In the genomic region with DNA sequence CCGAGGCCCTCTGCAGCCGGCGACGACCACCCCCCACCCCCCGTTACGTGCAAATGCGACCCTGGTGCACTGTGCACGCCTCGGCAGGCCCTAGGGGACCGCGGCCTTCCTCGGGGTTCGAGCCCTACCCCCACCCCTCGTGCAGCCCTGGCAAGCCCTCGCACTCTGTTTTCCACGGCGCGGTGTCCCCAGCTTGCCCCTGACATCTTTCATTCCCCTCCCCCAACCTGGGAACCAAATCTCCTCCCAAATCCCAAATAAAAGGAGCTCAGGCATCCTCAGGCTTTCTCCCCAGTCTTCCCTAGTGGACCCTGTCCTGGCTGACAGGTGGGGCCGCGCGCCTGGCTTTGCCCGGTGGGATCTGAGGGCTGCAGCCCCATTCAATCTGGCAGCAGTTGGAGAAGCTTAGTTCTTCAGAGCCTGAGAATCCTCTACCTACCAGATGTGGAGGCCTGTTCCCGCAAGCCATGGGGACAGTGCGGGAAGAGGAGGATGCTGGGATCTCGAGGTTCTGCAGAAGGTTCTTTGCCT, we compare ENCODE assay signal across 8 mouse cellular contexts. TPM values are rescaled to one million over a fixed set of nuclear protein-coding genes. Genes with fewer than 3 reads are reported as not detected.
DNase-seq lines count a peak whose midpoint lies in the region; ATAC-seq lines count a peak whose summit lies in the region.

Gene Dusp1, minus strand, starts transcription at position 478 of the 531 bp plus-strand sequence.

- peak within 1 kb of the TSS; percentile 97 for H3K4me2 ChIP-seq in forebrain, embryonic 13.5 days
- H3K4me2 ChIP-seq in hindbrain, embryonic 11.5 days (replicated peaks; ENCODE audit: low read depth, low read length) = peak within 1 kb of the TSS; percentile 95
- peak within 1 kb of the TSS; percentile 92 for H3K4me2 ChIP-seq in liver, embryonic 13.5 days
- H3K4me2 ChIP-seq in stomach, embryonic 15.5 days = peak within 1 kb of the TSS; percentile 81

- peak within 1 kb of the TSS; percentile 83 for H3K4me3 ChIP-seq in forebrain, embryonic 13.5 days
- H3K4me3 ChIP-seq in hindbrain, embryonic 11.5 days (ENCODE audit: low read depth, low read length) = peak within 1 kb of the TSS; percentile 71
- peak within 1 kb of the TSS; percentile 70 for H3K4me3 ChIP-seq in liver, embryonic 13.5 days (replicated peaks)
- H3K4me3 ChIP-seq in stomach, embryonic 15.5 days (replicated peaks) = peak within 1 kb of the TSS; percentile 67

- peaks cover 33% of the 10 kb centered on the region for H3K36me3 ChIP-seq in forebrain, embryonic 13.5 days (ENCODE audit: poor library complexity, severe bottlenecking)
- 0 out of 2 replicates have a peak, but pooled peaks cover 2% of the 10 kb centered on the region for H3K36me3 ChIP-seq in hindbrain, embryonic 11.5 days (ENCODE audit: control insufficient read depth, insufficient read depth, low read length)
- H3K36me3 ChIP-seq in liver, embryonic 13.5 days = peaks cover 24% of the 10 kb centered on the region
- H3K36me3 ChIP-seq in stomach, embryonic 15.5 days = no peaks in the 10 kb centered on the region; the same call in none of the 2 replicates

- H3K9me3 ChIP-seq in forebrain, embryonic 13.5 days (replicated peaks) = 0 out of 2 replicates have a peak, but pooled peaks cover 3% of the 10 kb centered on the region
- no peaks in the 10 kb centered on the region for H3K9me3 ChIP-seq in hindbrain, embryonic 11.5 days (ENCODE audit: control insufficient read depth, low read length)
- H3K9me3 ChIP-seq in liver, embryonic 13.5 days (replicated peaks) = 0 out of 2 replicates have a peak, but pooled peaks cover 3% of the 10 kb centered on the region
- H3K9me3 ChIP-seq in stomach, embryonic 15.5 days = no peaks in the 10 kb centered on the region

- peak within 1 kb of the TSS; percentile 94 for H3K9ac ChIP-seq in forebrain, embryonic 13.5 days
- peak within 1 kb of the TSS; percentile 90 for H3K9ac ChIP-seq in hindbrain, embryonic 11.5 days (ENCODE audit: low read depth, low read length)
- H3K9ac ChIP-seq in liver, embryonic 13.5 days = peak within 1 kb of the TSS; percentile 79
- H3K9ac ChIP-seq in stomach, embryonic 15.5 days = peak within 1 kb of the TSS; percentile 73

- H3K27ac ChIP-seq in forebrain, embryonic 13.5 days = peak within 1 kb of the TSS; percentile 69
- H3K27ac ChIP-seq in hindbrain, embryonic 11.5 days (ENCODE audit: low read depth, low read length) = peak within 1 kb of the TSS; percentile 70
- peak within 1 kb of the TSS; percentile 47 for H3K27ac ChIP-seq in liver, embryonic 13.5 days
- peak within 1 kb of the TSS; percentile 62 for H3K27ac ChIP-seq in stomach, embryonic 15.5 days

- DNase-seq in layer of hippocampus, adult 8-10 months (ENCODE audit: low spot score in 2 of 2) = no peak
- DNase-seq in layer of hippocampus, adult 11-12 months (ENCODE audit: low spot score) = no peak
- no peak for DNase-seq in hindbrain, embryonic 11.5 days (ENCODE audit: low spot score)
- no peak for DNase-seq in liver, embryonic 13.5 days
- DNase-seq in urinary bladder, postnatal 25 days (ENCODE audit: low spot score) = no peak

- no peaks in the 10 kb centered on the region for H3K27me3 ChIP-seq in forebrain, embryonic 13.5 days
- H3K27me3 ChIP-seq in hindbrain, embryonic 11.5 days (ENCODE audit: control insufficient read depth, insufficient read depth, low read length) = no peaks in the 10 kb centered on the region
- 0 out of 2 replicates have a peak, but pooled peaks cover 1% of the 10 kb centered on the region for H3K27me3 ChIP-seq in liver, embryonic 13.5 days
- no peaks in the 10 kb centered on the region for H3K27me3 ChIP-seq in stomach, embryonic 15.5 days (replicated peaks)

- peak; percentile 22 for ATAC-seq in activated CD4-positive, CD25-positive, alpha-beta regulatory T cell, adult 4 months
- peak; percentile 90 for ATAC-seq in forebrain, embryonic 13.5 days
- peak; percentile 91 for ATAC-seq in hindbrain, embryonic 11.5 days (ENCODE audit: low FRiP score)
- peak; percentile 58 for ATAC-seq in liver, embryonic 13.5 days (ENCODE audit: low read depth)
- peak; percentile 4; the same call in 1 of the 2 replicates for ATAC-seq in stomach, embryonic 15.5 days (ENCODE audit: insufficient read depth, low FRiP score, low read depth)

- H3K4me1 ChIP-seq in forebrain, embryonic 13.5 days = peaks cover 33% of the 10 kb centered on the region
- H3K4me1 ChIP-seq in hindbrain, embryonic 11.5 days (replicated peaks; ENCODE audit: control insufficient read depth, insufficient read depth, low read length) = peaks cover 16% of the 10 kb centered on the region
- H3K4me1 ChIP-seq in liver, embryonic 13.5 days (replicated peaks) = peaks cover 63% of the 10 kb centered on the region
- peaks cover 32% of the 10 kb centered on the region for H3K4me1 ChIP-seq in stomach, embryonic 15.5 days

- WGBS in forebrain, embryonic 13.5 days = 1% methylated on average over 25 of the region's 25 CpGs
- 1% methylated on average over 24 of the region's 25 CpGs for WGBS in hindbrain, embryonic 11.5 days
- WGBS in liver, embryonic 13.5 days (ENCODE audit: insufficient replicate concordance) = under 1% methylated on average over 25 of the region's 25 CpGs
- WGBS in stomach, embryonic 15.5 days = 1% methylated on average over 25 of the region's 25 CpGs

RNA-seq across cellular contexts. Expression of gene Dusp1, which starts in this region (rescaled TPM):
- 10 to 100 TPM; 13.6 to 22.6 (median 20.6) TPM for total RNA-seq in layer of hippocampus, adult 8-10 months (2022)
- polyA plus RNA-seq in activated CD4-positive, CD25-positive, alpha-beta regulatory T cell, adult 4 months (2017; shearing (Covaris generic)) = 10 to 100 TPM; 25.1 to 28.8 TPM
- polyA plus RNA-seq in forebrain, embryonic 13.5 days (2015; fragmentation: Nextera tagmentation; extraction: Ambion mirVana) = 39.4 and 40.2 TPM in 2 replicates
- 34.9 and 39.0 TPM in 2 replicates for polyA plus RNA-seq in hindbrain, embryonic 11.5 days (2014; fragmentation: Nextera tagmentation; extraction: Ambion mirVana)
- polyA plus RNA-seq in liver, embryonic 13.5 days (2015; fragmentation: Nextera tagmentation; extraction: Ambion mirVana) = 22.2 and 27.8 TPM in 2 replicates
- polyA plus RNA-seq in stomach, embryonic 15.5 days (2015; fragmentation: Nextera tagmentation; extraction: Ambion mirVana) = 15.8 and 19.3 TPM in 2 replicates

Comparison
In these comparisons a context has a peak if more than half of its experiments do, and no peak if none do; other contexts are left out.
1. ATAC-seq: peak in every context shown above with its lines; median percentile 91 in hindbrain, embryonic 11.5 days; 90 in forebrain, embryonic 13.5 days; 58 in liver, embryonic 13.5 days; 22 in activated CD4-positive, CD25-positive, alpha-beta regulatory T cell, adult 4 months; 4 in stomach, embryonic 15.5 days.